Mouse (Mus musculus): ENCODE results near the gene Rnf157. TPM values are rescaled to one million over a fixed set of nuclear protein-coding genes. Genes with fewer than 3 reads are reported as not detected.

Gene Rnf157
- 7.3 TPM in 2 replicates for polyA plus RNA-seq (2012; rRNA removed; ENCODE audit: low replicate concordance)

DNA sequence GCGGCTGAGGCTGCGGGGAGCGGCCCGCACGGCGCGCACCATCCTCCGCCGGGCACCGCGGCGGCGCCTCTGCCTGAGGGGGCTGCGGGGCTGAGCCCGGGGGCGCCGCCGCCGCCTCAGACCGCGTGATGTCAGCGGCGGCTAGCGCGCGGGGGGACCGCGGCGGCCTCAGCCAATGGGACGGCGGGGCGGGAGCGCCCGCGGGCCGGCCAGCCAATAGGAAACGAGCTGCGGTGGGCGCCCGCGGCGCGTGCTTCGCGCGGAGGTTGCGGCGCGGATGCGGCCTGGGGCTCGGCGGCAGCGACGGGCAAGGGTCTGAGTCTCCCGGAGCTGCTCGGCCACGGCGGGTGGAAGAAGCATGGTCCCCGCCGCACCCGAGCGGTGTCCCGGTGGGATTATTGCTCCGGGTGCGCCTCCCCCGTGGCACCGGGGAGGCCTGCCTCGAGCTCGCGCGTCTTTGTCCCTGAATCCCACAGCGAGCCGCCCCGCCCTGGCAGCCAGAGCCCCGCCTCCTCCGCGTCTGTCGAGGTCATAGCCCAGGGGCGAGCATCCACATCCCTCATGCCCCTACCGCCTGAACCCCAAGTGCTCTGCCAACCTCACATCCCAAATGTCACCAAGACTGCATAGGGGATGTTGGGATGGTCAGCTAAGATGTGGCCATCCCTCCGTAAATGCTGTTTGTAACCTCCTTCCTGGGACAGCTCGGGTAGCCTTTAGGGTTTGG, at the start of gene Rnf157:
Gene Rnf157, minus strand, starts transcription at position 129 of the 727 bp plus-strand sequence.

DNA sequence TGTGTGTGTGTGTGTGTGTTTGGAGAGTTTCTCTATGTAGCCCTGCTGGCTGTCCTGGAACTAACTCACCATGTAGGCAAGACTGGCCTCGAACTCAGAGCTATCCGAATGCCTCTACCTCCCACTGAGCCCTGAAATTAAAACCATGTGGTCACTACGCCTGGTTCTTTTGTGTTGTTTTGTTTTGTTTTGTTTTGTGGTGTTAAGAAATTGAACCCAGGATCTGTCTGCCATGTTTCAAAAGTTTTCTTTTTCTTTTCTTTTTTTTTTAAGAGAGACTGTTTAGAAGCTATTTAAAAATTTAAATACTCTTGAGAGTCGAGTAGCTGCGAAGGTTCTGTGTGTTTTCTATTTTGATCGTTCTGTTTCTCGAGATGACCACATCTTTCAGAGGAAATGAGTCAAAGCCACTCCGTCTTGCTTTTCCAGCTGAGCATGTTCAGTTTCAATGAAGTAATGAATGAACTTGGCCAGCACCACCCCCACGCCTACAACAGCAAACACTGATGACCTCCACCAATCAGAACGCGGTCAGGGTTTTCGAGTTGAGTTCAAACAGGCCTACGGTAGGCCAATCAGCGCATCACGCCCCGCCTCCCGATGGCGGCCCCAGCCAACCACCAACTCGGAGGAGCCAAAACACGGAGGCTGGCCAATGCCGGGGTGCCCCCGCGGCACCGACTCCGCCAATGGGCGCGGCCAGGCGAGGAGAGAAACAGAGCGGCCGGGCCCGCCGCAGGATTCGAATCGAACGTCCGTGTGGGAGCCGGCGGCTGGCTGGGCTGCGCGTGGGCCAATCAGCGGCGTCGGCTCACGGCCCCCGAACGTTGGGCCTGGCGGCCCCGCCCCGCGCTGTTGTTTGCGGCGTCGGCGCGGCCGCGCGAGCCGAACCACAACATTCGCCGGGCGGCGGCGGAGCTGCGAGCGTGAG, 20.8 kb upstream of the Rnf157 start, which contains the start of gene Ubald2:
Gene Ubald2, plus strand, starts transcription at position 739 of the 931 bp plus-strand sequence.

DNA sequence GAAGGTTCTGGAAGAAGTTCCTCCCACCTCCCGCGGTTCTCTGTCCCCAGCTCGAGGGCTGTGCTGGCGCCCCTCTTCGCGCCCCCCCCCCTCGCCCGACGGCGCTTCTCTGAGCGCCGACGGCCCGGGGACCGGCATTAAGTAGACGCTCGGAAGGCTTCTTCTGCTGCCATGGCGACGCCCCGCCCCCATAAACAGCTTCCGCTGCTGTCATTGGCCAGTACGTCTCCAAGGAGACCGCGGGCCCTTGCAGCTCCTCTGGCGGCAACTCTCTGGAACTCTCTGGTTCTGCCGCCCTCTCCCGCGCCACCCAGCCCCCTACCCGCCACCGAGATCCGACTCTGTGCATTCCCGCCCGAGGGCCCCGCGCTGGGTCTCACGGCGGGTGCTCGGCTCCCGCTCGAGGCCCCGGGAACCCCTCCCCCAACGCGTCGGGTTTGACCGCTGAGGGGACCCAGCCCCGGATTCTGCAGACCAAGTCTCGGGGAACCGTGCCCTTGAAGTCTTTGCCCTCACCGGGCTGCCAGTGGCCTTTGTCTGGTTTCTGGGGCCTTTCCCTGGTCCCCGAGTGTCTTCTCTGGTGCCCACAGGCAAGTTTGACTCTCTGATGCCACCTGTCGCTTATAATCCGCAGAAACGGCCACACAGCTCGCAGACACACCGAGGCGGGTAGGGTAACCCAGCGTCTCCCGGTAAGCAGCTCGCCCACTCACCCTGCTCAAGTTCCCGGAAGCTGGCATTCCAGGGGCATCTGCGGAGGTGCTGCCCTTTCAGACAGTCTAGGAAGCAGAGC, 77.4 kb downstream of the Rnf157 start, which contains the start of gene Foxj1:
Gene Foxj1, minus strand, starts transcription at position 156 of the 793 bp plus-strand sequence.

DNA sequence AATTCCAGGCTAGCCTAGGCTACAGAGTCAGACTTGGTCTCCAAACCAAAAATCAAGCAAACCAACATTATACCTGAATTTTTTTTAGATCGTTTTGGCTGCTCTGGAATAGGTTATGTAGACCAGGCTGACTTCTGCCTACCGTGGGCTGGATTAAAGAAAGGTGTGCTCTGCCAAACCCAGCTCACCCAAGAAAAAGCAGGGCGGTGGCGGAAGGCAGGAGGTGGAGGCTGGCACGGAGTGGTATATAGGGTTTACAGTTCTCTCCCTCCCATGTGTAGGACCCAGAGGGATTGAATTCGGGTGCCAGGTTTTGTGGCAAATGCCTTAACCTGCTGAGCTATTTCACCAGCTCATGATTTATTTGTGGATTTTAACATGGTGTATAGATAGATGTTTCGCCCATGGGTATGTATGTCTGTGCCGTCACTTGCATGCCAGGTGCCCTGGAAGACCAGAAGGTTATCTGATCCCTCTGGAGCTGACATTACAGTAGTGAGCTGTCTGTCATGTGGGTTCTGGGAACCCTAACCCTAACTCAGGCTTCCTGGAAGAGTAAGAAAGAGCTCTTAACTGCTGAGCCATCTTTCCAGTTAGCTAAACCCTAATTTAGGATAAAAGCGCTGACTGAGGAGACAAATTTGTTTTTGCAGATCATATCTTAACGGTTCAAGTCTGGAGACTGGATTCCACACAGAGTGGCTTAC, 105.7 kb downstream of the Rnf157 start, which contains the start of gene Exoc7:
Gene Exoc7, minus strand, starts transcription at position 215 of the 707 bp plus-strand sequence.

Other genes with a start within 250 kb of the Rnf157 start
- gene Fbf1, start 244.9 kb downstream of the Rnf157 start, polyA plus RNA-seq (2012; rRNA removed; ENCODE audit: low replicate concordance), result 22.1 and 23.9 TPM in 2 replicates
- 22.2 and 23.8 TPM in 2 replicates for gene Ten1, start 214.2 kb downstream of the Rnf157 start, polyA plus RNA-seq (2012; rRNA removed; ENCODE audit: low replicate concordance)
- 109 and 191 TPM in 2 replicates for gene Acox1, start 214.0 kb downstream of the Rnf157 start, polyA plus RNA-seq (2012; rRNA removed; ENCODE audit: low replicate concordance)
- gene Evpl, start 175.0 kb downstream of the Rnf157 start, polyA plus RNA-seq (2012; rRNA removed; ENCODE audit: low replicate concordance), result 2.1 and 2.3 TPM in 2 replicates
- 30.3 and 47.4 TPM in 2 replicates for gene Srp68, start 138.8 kb downstream of the Rnf157 start, polyA plus RNA-seq (2012; rRNA removed; ENCODE audit: low replicate concordance)
- 0.06 and 0.19 TPM in 2 replicates for gene Galr2, start 132.1 kb downstream of the Rnf157 start, polyA plus RNA-seq (2012; rRNA removed; ENCODE audit: low replicate concordance)
- gene Exoc7, start 105.8 kb downstream of the Rnf157 start, polyA plus RNA-seq (2012; rRNA removed; ENCODE audit: low replicate concordance), result 27.4 and 47.5 TPM in 2 replicates
- 1.7 and 4.5 TPM in 2 replicates for gene Foxj1, start 77.6 kb downstream of the Rnf157 start, polyA plus RNA-seq (2012; rRNA removed; ENCODE audit: low replicate concordance)
- gene Ubald2, start 21.1 kb upstream of the Rnf157 start, polyA plus RNA-seq (2012; rRNA removed; ENCODE audit: low replicate concordance), result 98.8 and 178 TPM in 2 replicates
- 0.27 and 0.59 TPM in 2 replicates for gene Qrich2, start 53.2 kb upstream of the Rnf157 start, polyA plus RNA-seq (2012; rRNA removed; ENCODE audit: low replicate concordance)
- 72.4 and 102 TPM in 2 replicates for gene Prpsap1, start 81.2 kb upstream of the Rnf157 start, polyA plus RNA-seq (2012; rRNA removed; ENCODE audit: low replicate concordance)
- 7.0 and 7.6 TPM in 2 replicates for gene Sphk1, start 117.9 kb upstream of the Rnf157 start, polyA plus RNA-seq (2012; rRNA removed; ENCODE audit: low replicate concordance)
- 20.3 and 21.6 TPM in 2 replicates for gene Ube2o, start 168.4 kb upstream of the Rnf157 start, polyA plus RNA-seq (2012; rRNA removed; ENCODE audit: low replicate concordance)
- not detected in 2 replicates for gene Aanat, start 173.4 kb upstream of the Rnf157 start, polyA plus RNA-seq (2012; rRNA removed; ENCODE audit: low replicate concordance)
- gene Rhbdf2, start 214.0 kb upstream of the Rnf157 start, polyA plus RNA-seq (2012; rRNA removed; ENCODE audit: low replicate concordance), result 51.0 and 65.9 TPM in 2 replicates
- 1.5 and 2.2 TPM in 2 replicates for gene Prcd, start 240.5 kb upstream of the Rnf157 start, polyA plus RNA-seq (2012; rRNA removed; ENCODE audit: low replicate concordance)
- 58.5 and 87.0 TPM in 2 replicates for gene Cygb, start 241.3 kb upstream of the Rnf157 start, polyA plus RNA-seq (2012; rRNA removed; ENCODE audit: low replicate concordance)